Mouse (Mus musculus) CH12.LX (cell line): ENCODE data around the gene Magel2. TPM values are rescaled to one million over a fixed set of nuclear protein-coding genes. Genes with fewer than 3 reads are reported as not detected.

Source experiments
- DNase-seq: peaks from one replicate; pipeline ENCODE4 v3.0.0-alpha.2; 2013; ENCODE audit errors: extremely low read depth
- H3K27ac ChIP-seq: 2 replicates; pipeline ENCODE4 v1.5.1; 2012; ENCODE audit warnings: low read depth, mild to moderate bottlenecking, control low read depth, moderate library complexity; ENCODE audit not compliant: insufficient read depth
- H3K27me3 ChIP-seq: replicated peaks from 2 replicates; pipeline ENCODE3; 2012; ENCODE audit warnings: inconsistent platforms
- H3K36me3 ChIP-seq, 2 experiments: replicated peaks in 1 of 2; 2 replicates each; pipeline versions ENCODE3 to v1.6.1; 2012; ENCODE audit warnings: inconsistent platforms in 1 of 2, low read length in 1 of 2, mild to moderate bottlenecking in 1 of 2, mixed read lengths in 1 of 2, moderate library complexity in 1 of 2; ENCODE audit not compliant: control insufficient read depth in 1 of 2, insufficient read depth in 1 of 2
- H3K4me1 ChIP-seq, 2 experiments: 2 replicates each; pipeline ENCODE4 v1.6.1; 2012; ENCODE audit warnings: inconsistent platforms in 1 of 2, moderate library complexity in 1 of 2; ENCODE audit not compliant: insufficient read depth in 2 of 2, control insufficient read depth in 1 of 2
- H3K4me2 ChIP-seq: 2 replicates; pipeline ENCODE4 v1.6.1; 2012; ENCODE audit warnings: low read depth, mild to moderate bottlenecking, control low read depth; ENCODE audit not compliant: poor library complexity, insufficient read depth, severe bottlenecking
- H3K4me3 ChIP-seq, 3 experiments: fragments of 150-350 bp in 1 of 3; sonication (generic) in 1 of 3; replicated peaks in 1 of 3; 2 replicates each; pipeline versions ENCODE3 to v1.5.1; 2011 to 2012; ENCODE audit warnings: low read depth in 2 of 3, low read length in 2 of 3, mild to moderate bottlenecking in 2 of 3, moderate library complexity in 2 of 3, control low read depth in 1 of 3, improper control_type of control experiment in 1 of 3, inconsistent platforms in 1 of 3, mixed read lengths in 1 of 3; ENCODE audit not compliant: poor library complexity in 1 of 3
- H3K79me2 ChIP-seq: replicated peaks from 2 replicates; pipeline ENCODE4 v1.6.1; 2012; ENCODE audit warnings: mild to moderate bottlenecking, moderate library complexity; ENCODE audit not compliant: control insufficient read depth, poor library complexity, insufficient read depth, severe bottlenecking; ENCODE audit errors: extremely low read depth
- H3K9ac ChIP-seq: 2 replicates; pipeline ENCODE4 v1.6.1; 2012; ENCODE audit warnings: low read depth, mild to moderate bottlenecking, control low read depth, moderate library complexity; ENCODE audit not compliant: insufficient read depth
- H3K9me3 ChIP-seq: replicated peaks from 2 replicates; pipeline ENCODE3; 2012; ENCODE audit warnings: low read length, inconsistent platforms, mixed read lengths
- CHD1 ChIP-seq: IDR thresholded peaks from 2 replicates; pipeline ENCODE4 v1.6.1; 2012; ENCODE audit warnings: low read depth, low read length, improper control_type of control experiment, inconsistent platforms
- E2F4 ChIP-seq: IDR thresholded peaks from 2 replicates; pipeline ENCODE4 v1.6.1; 2011; ENCODE audit warnings: low read depth, low read length, improper control_type of control experiment; ENCODE audit not compliant: insufficient replicate concordance
- EP300 ChIP-seq: IDR thresholded peaks from 2 replicates; pipeline ENCODE4 v1.6.1; 2011; ENCODE audit warnings: low read length, improper control_type of control experiment
- ETS1 ChIP-seq: conservative IDR thresholded peaks from 2 replicates; pipeline ENCODE4 v1.6.1; 2012; ENCODE audit warnings: low read depth, mild to moderate bottlenecking, inconsistent platforms, low read length, improper control_type of control experiment, moderate library complexity
- JUN ChIP-seq: IDR thresholded peaks from 2 replicates; pipeline ENCODE4 v1.6.1; 2011; ENCODE audit warnings: low read depth, mild to moderate bottlenecking, low read length, improper control_type of control experiment, moderate library complexity; ENCODE audit not compliant: insufficient read depth
- KAT2A ChIP-seq: IDR thresholded peaks from 2 replicates; pipeline ENCODE4 v1.6.1; 2012; ENCODE audit warnings: low read length, improper control_type of control experiment, inconsistent platforms; ENCODE audit not compliant: insufficient replicate concordance
- MAFK ChIP-seq: IDR thresholded peaks from 2 replicates; pipeline ENCODE4 v1.6.1; 2011; ENCODE audit warnings: low read length, improper control_type of control experiment; ENCODE audit not compliant: insufficient replicate concordance
- MAX ChIP-seq: IDR thresholded peaks from 2 replicates; pipeline ENCODE4 v1.6.1; 2011; ENCODE audit warnings: low read length, improper control_type of control experiment
- MXI1 ChIP-seq: IDR thresholded peaks from 2 replicates; pipeline ENCODE4 v1.6.1; 2011; ENCODE audit warnings: mild to moderate bottlenecking, low read depth, low read length, improper control_type of control experiment
- MYC ChIP-seq: IDR thresholded peaks from 2 replicates; pipeline ENCODE4 v1.6.1; 2011; ENCODE audit warnings: low read depth, mild to moderate bottlenecking, improper control_type of control experiment, low read length
- NRF1 ChIP-seq: IDR thresholded peaks from 2 replicates; pipeline ENCODE4 v1.6.1; 2014; ENCODE audit warnings: low read depth, mild to moderate bottlenecking, inconsistent platforms, low read length, improper control_type of control experiment, moderate library complexity
- RAD21 ChIP-seq: IDR thresholded peaks from 2 replicates; pipeline ENCODE4 v1.6.1; 2011; ENCODE audit warnings: low read depth, mild to moderate bottlenecking, low read length, improper control_type of control experiment, moderate library complexity
- TCF12 ChIP-seq: IDR thresholded peaks from 2 replicates; pipeline ENCODE4 v1.6.1; 2014; ENCODE audit warnings: low read depth, mild to moderate bottlenecking, inconsistent platforms, low read length, improper control_type of control experiment
- ZC3H11A ChIP-seq: IDR thresholded peaks from 2 replicates; pipeline ENCODE4 v1.6.1; 2012; ENCODE audit warnings: low read depth, mild to moderate bottlenecking, inconsistent platforms, low read length, improper control_type of control experiment
- ZMIZ1 ChIP-seq: IDR thresholded peaks from 2 replicates; pipeline ENCODE4 v1.6.1; 2012; ENCODE audit warnings: low read depth, mild to moderate bottlenecking, inconsistent platforms, low read length, improper control_type of control experiment
- dilution Hi-C: fragments of 300-500 bp; cut with MboI; formaldehyde crosslinking; loops from 2 replicates; pipeline ENCODE4 v1.14.3; 2020; ENCODE audit warnings: low sequenced_read_pairs; ENCODE audit not compliant: extremely low pct_unique_long_range_greater_than_20kb, extremely low pct_ligation_motif_present
- in situ Hi-C: fragments of 300-500 bp; cut with MboI; formaldehyde crosslinking; loops from 3 replicates; pipeline ENCODE4 v1.14.3; 2019; ENCODE audit warnings: low sequenced_read_pairs, low pct_ligation_motif_present, low pct_unique_long_range_greater_than_20kb, mixed read lengths
- polyA plus RNA-seq: library from polyadenylated mRNA; unstranded; fragments of >175 nt; gene quantifications from 2 replicates; pipeline ENCODE4 v1.2.1, GENCODE M21; 2012; ENCODE audit warnings: low read depth; ENCODE audit not compliant: insufficient read length
- total RNA-seq, 2 experiments: library from RNA; depleted of rRNA; stranded (reverse); fragments of 300-350 nt in 1 of 2; fragments of >200 nt in 1 of 2; gene quantifications; 2 replicates each; pipeline ENCODE4 v1.2.3; 2012 to 2014

Gene Magel2
- total and polyA plus RNA-seq, 3 experiments = not detected

DNA sequence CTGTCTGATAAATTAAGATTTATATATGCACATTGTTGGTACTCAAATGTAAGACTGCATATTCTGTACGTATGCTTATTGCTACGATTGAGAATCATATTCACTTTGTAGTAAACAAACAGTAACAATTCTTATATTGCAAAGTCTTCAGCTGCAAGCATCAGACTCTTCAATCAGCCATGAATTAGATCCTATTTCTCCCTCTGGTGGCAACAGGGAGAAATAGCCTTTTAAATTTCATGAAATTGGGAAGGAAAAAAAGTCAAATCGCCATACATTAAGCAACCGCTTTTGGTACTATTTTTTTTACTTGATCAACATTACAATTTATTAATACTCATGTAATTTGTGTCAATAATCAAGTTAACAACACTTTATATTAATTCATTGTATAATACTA lies 11.5 kb downstream of the Magel2 start:
- in situ Hi-C loops (loop anchor here (25.0 kb wide), 1 partner anchor 151 kb away; no protein-coding TSS in a partner anchor), dilution Hi-C loops (no loop called here)
- H3K4me2 ChIP-seq = no peak overlapping the region

GRCm38 (mm10) chr7:62392202-62392601 lies 15.4 kb downstream of the Magel2 start:
- dilution Hi-C loops = no loop called here

More for the DNA sequence above, 11.5 kb downstream of the Magel2 start:
- Histone ChIP-seq H3K4me3 (no peak overlapping the region), H3K4me1 (no peaks in the 10 kb centered on the region), H3K79me2 (no peaks in the 10 kb centered on the region), H3K36me3 (no peaks in the 10 kb centered on the region), H3K9ac (no peak overlapping the region), H3K9me3 (peaks cover 18% of the 10 kb centered on the region), H3K27ac (no peak overlapping the region), H3K27me3 (no peaks in the 10 kb centered on the region)
- TF ChIP-seq MAX (no peak), ETS1 (no peak), NRF1 (no peak), CHD1 (no peak), MAFK (no peak), ZC3H11A (no peak), KAT2A (no peak), EP300 (no peak)
- no peak for DNase-seq

DNA sequence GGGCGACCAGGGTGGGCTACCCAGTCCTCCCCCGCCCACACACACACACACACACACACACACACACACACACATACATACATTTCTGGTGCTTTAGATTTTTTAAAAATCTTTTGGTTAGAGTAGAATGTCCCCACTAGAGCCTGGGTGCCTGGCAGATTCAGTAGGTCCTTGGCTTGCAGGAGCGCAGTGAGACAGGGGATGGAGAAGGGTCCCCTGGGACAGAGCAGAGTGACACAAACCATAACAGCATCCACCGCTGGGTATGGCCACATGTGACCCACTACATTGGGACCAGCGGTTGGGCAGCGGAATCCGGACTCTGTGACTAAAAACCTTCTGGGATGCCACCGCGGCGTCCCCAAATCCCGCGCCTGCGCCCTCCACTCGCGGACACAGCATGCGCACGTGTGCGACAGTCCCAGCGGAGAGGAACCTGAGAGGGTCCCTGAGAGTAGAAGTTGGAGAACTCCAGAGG lies 29.8 kb downstream of the Magel2 start:
- no peaks in the 10 kb centered on the region for H3K79me2 ChIP-seq
- DNase-seq = no peak
- H3K4me2 ChIP-seq = no peak overlapping the region
- no peaks in the 10 kb centered on the region for H3K4me1 ChIP-seq
- no peak overlapping the region for H3K4me3 ChIP-seq
- in situ Hi-C loops = no loop called here
- no peak overlapping the region for H3K9ac ChIP-seq
- H3K27me3 ChIP-seq = no peaks in the 10 kb centered on the region
- no peaks in the 10 kb centered on the region for H3K36me3 ChIP-seq
- dilution Hi-C loops = no loop called here
- peaks cover 27% of the 10 kb centered on the region for H3K9me3 ChIP-seq
- no peak for TF ChIP-seq E2F4
- no peak for TF ChIP-seq JUN
- no peak for TF ChIP-seq MYC
- TF ChIP-seq TCF12 = no peak
- no peak for TF ChIP-seq RAD21
- H3K27ac ChIP-seq = no peak overlapping the region

More at GRCm38 (mm10) chr7:62392202-62392601, 15.4 kb downstream of the Magel2 start:
- no peaks in the 10 kb centered on the region for H3K27me3 ChIP-seq
- no peak overlapping the region for H3K27ac ChIP-seq
- H3K9ac ChIP-seq = no peak overlapping the region
- no peak for DNase-seq
- TF ChIP-seq ZMIZ1 = no peak
- TF ChIP-seq JUN = no peak
- TF ChIP-seq TCF12 = no peak
- TF ChIP-seq MXI1 = no peak
- H3K4me3 ChIP-seq = no peak overlapping the region
- H3K79me2 ChIP-seq = no peaks in the 10 kb centered on the region
- no peaks in the 10 kb centered on the region for H3K36me3 ChIP-seq
- H3K9me3 ChIP-seq = peaks cover 18% of the 10 kb centered on the region
- H3K4me2 ChIP-seq = no peak overlapping the region
- in situ Hi-C loops = loop anchor here (25.0 kb wide), 1 partner anchor 155 kb away; no protein-coding TSS in a partner anchor
- no peaks in the 10 kb centered on the region for H3K4me1 ChIP-seq
